Mouse (Mus musculus) B cell, adult 62 days (primary cell): ENCODE results near the gene Actl9. TPM values are rescaled to one million over a fixed set of nuclear protein-coding genes. Genes with fewer than 3 reads are reported as not detected.

ENCODE experiments used
- total RNA-seq: library from RNA; stranded (reverse); gene quantifications from 4 replicates; pipeline ENCODE4 v1.2.4, GENCODE M21; 2023

The Actl9 gene
- not detected in 4 replicates for total RNA-seq

DNA sequence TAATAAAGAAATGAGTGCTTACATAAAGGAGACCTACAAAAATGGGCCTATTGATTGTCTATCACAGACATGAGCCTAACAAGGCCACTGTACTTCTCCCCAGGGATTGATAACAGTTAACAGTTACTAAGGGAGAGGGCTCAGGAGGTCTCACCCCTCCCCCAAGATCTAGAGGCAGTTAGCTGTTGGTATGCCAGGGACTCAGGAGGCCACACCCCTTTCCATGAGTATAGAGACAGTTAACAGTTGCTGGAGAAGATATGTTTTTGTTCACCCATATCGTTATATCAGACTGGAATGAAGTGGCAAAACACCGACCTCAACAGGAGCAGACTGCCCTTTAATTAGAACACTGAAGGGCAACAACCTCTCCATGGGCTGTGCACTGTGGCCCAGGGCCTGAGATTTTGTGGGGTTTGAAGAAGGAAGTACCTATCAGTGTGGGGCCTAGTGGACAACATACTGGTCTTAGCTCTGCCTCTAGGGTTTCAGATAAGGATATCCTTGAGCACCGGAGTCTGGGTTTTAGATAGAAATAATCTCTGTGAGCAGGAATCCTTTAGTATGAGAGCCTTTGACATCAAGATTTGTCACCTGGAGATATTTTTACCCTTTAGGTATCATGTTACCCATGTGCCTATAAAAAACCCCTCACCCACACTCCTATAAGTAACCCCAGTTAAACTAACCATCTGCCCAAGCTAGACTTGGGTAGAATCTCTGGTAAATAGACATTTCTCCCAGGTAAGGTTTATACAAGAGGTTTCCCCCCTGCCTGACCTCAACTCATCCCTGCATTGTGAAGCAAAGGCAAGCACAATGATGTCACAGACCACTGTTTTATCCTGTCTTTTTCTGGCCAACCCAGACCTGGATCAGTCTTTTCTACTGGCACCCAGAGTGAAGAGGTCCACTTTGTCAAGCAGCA is at the start of gene Actl9:
Gene Actl9, plus strand, starts transcription at position 878 of the 928 bp plus-strand sequence.

GRCm38 (mm10) chr17:33394182-33395034 is 38.3 kb upstream of the Actl9 start, which contains the start of gene Zfp101:
Zfp101 (minus strand) TSS chr17:33394641.

Other genes with a start within 250 kb of the Actl9 start
- gene Olfr239, start 241.6 kb upstream of the Actl9 start, total RNA-seq: not detected in 4 replicates
- gene Olfr1564, start 211.2 kb upstream of the Actl9 start, total RNA-seq: not detected in 4 replicates
- gene Zfp955a, start 177.8 kb upstream of the Actl9 start, total RNA-seq: 3.7 to 6.2 TPM (median 5.0 TPM) in 4 replicates
- gene Olfr63, start 168.2 kb upstream of the Actl9 start, total RNA-seq: 0.09 to 0.20 TPM (median 0.09 TPM) in 3 of 4 replicates, not detected in the other
- 4.4 to 7.3 TPM (median 5.6 TPM) in 4 replicates for gene Zfp955b, start 143.4 kb upstream of the Actl9 start, total RNA-seq
- 14.1 to 16.4 TPM (median 14.6 TPM) in 4 replicates for gene Zfp81, start 74.0 kb upstream of the Actl9 start, total RNA-seq
- gene Zfp101, start 38.3 kb upstream of the Actl9 start, total RNA-seq: 6.3 to 8.7 TPM (median 7.2 TPM) in 4 replicates
- 70.9 to 86.1 TPM (median 78.6 TPM) in 4 replicates for gene Adamts10, start 91.3 kb downstream of the Actl9 start, total RNA-seq
- 17.6 to 26.2 TPM (median 20.6 TPM) in 4 replicates for gene Myo1f, start 122.8 kb downstream of the Actl9 start, total RNA-seq
- gene Zfp414, start 196.2 kb downstream of the Actl9 start, total RNA-seq: 34.4 to 37.6 TPM (median 36.0 TPM) in 4 replicates
- 0.91 to 3.0 TPM (median 2.3 TPM) in 3 of 4 replicates, not detected in the other for gene Pram1, start 205.2 kb downstream of the Actl9 start, total RNA-seq